Mouse (Mus musculus) hindbrain, embryonic 12.5 days (tissue): Measurements from ENCODE around the gene Chst8. TPM values are rescaled to one million over a fixed set of nuclear protein-coding genes. Genes with fewer than 3 reads are reported as not detected.

Experiments used
- ATAC-seq: fragments of 200-750 bp; cut with Nextera tagmentation; 2 replicates; pipeline ENCODE4 v1.8.0; 2017; ENCODE audit warnings: moderate TSS enrichment; ENCODE audit not compliant: low FRiP score
- H3K27ac ChIP-seq: fragments of 300-500 bp; sonication (generic); 2 replicates; pipeline ENCODE4 v1.5.1; 2016; ENCODE audit warnings: mild to moderate bottlenecking
- H3K27me3 ChIP-seq: fragments of 300-500 bp; sonication (generic); 2 replicates; pipeline ENCODE4 v1.6.1; 2016; ENCODE audit warnings: mild to moderate bottlenecking
- H3K36me3 ChIP-seq: fragments of 300-500 bp; sonication (generic); 2 replicates; pipeline ENCODE4 v1.6.1; 2016; ENCODE audit warnings: mild to moderate bottlenecking
- H3K4me1 ChIP-seq: fragments of 300-500 bp; sonication (generic); 2 replicates; pipeline ENCODE4 v1.6.1; 2016
- H3K4me2 ChIP-seq: fragments of 300-500 bp; sonication (generic); replicated peaks from 2 replicates; pipeline ENCODE4 v1.6.1; 2016; ENCODE audit warnings: mild to moderate bottlenecking
- H3K4me3 ChIP-seq: fragments of 300-500 bp; sonication (generic); 2 replicates; pipeline ENCODE4 v1.5.1; 2016; ENCODE audit warnings: mild to moderate bottlenecking
- H3K9ac ChIP-seq: fragments of 300-500 bp; sonication (generic); 2 replicates; pipeline ENCODE4 v1.6.1; 2016; ENCODE audit warnings: mild to moderate bottlenecking, moderate library complexity
- H3K9me3 ChIP-seq: fragments of 300-500 bp; sonication (generic); replicated peaks from 2 replicates; pipeline ENCODE4 v1.6.1; 2016; ENCODE audit warnings: mild to moderate bottlenecking
- WGBS: fragments of 180-500 bp; shearing (Covaris S2); methylation state at CpG from one replicate; pipeline ENCODE4 v1.1.7; 2016; 5-methylcytosine and 5-hydroxymethylcytosine counted together
- polyA plus RNA-seq: library from polyadenylated mRNA; unstranded; fragments of >200 nt; fragmentation: Nextera tagmentation; extraction: Ambion mirVana; gene quantifications from 2 replicates; pipeline ENCODE4 v1.2.1, GENCODE M21; 2016

The Chst8 gene
- polyA plus RNA-seq, 1 experiment from 2014 or later = 22.4 TPM

DNA sequence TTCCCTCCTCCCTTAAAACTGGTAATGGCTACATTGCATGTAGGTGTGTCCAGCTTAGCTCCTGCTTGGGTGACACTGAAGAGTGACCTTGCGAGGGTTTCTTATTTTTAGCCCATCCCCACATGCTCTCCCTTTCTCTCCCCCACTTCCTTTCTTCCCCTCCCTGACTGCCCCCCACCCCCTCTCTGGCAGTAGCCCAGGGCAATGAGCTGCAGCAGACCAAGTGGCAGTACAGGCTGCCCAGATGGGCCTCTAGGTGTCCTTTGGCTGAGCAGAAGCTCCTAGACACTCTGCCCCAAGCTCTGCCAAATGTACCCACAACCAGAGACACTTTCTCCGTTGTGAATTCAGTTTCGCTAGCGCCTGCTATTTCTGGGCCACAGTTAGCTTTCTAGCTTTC lies 139.6 kb downstream of the Chst8 start:
- Histone ChIP-seq H3K36me3 (no peaks in the 10 kb centered on the region), H3K27me3 (peaks cover 39% of the 10 kb centered on the region), H3K9me3 (no peaks in the 10 kb centered on the region), H3K4me3 (no peak overlapping the region), H3K4me1 (peaks cover 13% of the 10 kb centered on the region), H3K4me2 (no peak overlapping the region), H3K9ac (no peak overlapping the region), H3K27ac (no peak overlapping the region)
- ATAC-seq = no peak
- WGBS = 79% methylated on average over 4 of the region's 4 CpGs

DNA sequence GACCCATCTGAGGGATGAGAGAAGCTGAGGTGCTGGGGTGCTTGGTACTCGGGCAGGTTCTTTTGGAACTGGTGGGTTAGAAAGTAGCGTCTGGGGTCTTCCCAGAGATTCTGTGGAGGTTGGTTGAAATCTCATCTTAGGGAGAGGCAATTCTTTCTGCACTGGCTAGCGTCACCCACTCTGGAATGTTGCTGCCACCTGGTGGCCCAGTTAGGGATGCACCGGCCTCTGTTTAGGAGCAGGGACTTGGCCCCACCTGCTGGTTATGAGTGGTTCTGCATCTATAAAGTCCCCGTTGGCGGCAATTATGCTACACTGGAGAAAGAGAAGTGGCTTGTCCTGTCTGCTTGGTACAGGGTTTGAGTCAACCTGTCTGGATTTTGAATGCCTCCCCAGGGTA lies 140.6 kb downstream of the Chst8 start:
- no peak overlapping the region for H3K4me2 ChIP-seq
- 2% methylated on average over 6 of the region's 6 CpGs for WGBS

DNA sequence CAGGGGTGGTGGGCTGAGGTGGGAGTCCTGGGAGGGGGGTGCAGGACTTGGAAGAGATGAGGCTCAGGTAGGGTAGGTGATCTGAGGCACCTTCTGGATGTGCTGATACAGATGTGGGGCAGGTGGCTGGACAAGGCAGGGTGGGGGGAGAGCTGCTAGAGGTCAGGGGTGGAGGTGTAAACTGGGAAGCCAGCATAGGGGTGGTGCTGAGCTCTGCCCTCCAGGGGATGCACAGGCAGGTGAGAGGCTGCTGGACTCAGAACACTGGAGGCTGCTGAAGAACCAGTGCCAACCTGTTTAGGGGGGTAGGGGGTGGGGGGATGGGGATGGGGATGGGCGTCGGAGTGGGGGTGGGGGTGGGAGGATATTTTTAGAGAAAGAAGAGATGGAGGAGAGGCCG lies 141.7 kb downstream of the Chst8 start:
- WGBS = 84% methylated on average over 3 of the region's 3 CpGs
- ATAC-seq = no peak

More for the DNA sequence above, 140.6 kb downstream of the Chst8 start:
- H3K27me3 ChIP-seq = peaks cover 39% of the 10 kb centered on the region
- ATAC-seq = peak; percentile 63
- no peaks in the 10 kb centered on the region for H3K9me3 ChIP-seq
- no peak overlapping the region for H3K4me3 ChIP-seq
- H3K27ac ChIP-seq = no peak overlapping the region
- H3K36me3 ChIP-seq = no peaks in the 10 kb centered on the region
- no peak overlapping the region for H3K9ac ChIP-seq
- H3K4me1 ChIP-seq = peaks cover 13% of the 10 kb centered on the region

DNA sequence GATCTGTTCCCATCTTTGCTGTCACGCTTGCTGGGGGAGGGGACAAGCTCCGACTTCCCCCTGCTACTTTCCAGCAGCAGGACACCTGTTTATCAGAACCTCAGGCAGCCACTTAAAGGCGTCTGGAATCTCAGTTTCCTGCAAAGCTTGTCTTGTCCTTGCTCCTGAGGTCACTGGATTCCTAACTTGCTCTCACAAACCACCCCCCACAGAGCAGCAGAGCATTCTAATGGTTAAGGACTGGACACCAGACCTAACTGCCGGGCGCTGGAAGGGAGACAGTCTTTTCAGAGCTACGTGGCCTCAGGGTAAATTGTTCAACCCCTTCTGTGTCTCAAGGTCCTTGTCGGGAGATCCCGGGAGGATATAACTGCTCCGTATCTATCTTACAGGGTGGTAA lies 143.2 kb downstream of the Chst8 start:
- no peak for ATAC-seq
- peaks cover 22% of the 10 kb centered on the region for H3K27me3 ChIP-seq
- H3K4me3 ChIP-seq = no peak overlapping the region
- H3K36me3 ChIP-seq = no peaks in the 10 kb centered on the region
- H3K4me2 ChIP-seq = no peak overlapping the region
- no peaks in the 10 kb centered on the region for H3K9me3 ChIP-seq
- 0 out of 2 replicates have a peak, but pooled peaks cover 4% of the 10 kb centered on the region for H3K4me1 ChIP-seq
- no peak overlapping the region for H3K9ac ChIP-seq
- 16% methylated on average over 9 of the region's 9 CpGs for WGBS
- no peak overlapping the region for H3K27ac ChIP-seq

More for the DNA sequence above, 141.7 kb downstream of the Chst8 start:
- Histone ChIP-seq H3K27me3 (peaks cover 36% of the 10 kb centered on the region), H3K36me3 (no peaks in the 10 kb centered on the region), H3K4me3 (no peak overlapping the region), H3K9me3 (no peaks in the 10 kb centered on the region), H3K4me2 (no peak overlapping the region), H3K27ac (no peak overlapping the region), H3K9ac (no peak overlapping the region), H3K4me1 (peaks cover 10% of the 10 kb centered on the region; the same call in 1 of the 2 replicates)

DNA sequence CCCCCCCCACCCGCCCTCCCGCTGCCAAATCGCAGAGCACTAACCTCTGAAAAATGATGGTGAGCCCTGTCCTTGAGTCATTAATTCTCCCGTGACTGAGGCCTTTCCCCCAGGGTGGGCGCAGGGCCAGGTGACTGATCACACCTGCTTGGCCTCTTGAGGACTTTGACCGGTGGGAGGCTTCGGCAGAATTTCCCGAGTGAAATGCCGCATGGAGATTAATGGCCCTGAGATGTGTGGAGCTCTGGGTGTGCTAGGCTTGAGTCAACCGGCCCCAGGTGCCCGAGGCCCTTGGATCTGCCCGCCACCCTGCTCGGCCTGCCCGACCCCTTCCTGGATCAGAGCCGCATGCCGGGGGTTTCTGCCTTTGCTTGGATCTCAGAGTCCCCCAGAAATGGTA lies 144.6 kb downstream of the Chst8 start:
- no peak overlapping the region for H3K27ac ChIP-seq
- H3K9me3 ChIP-seq = no peaks in the 10 kb centered on the region
- H3K9ac ChIP-seq = no peak overlapping the region
- no peak for ATAC-seq
- peaks cover 7% of the 10 kb centered on the region for H3K27me3 ChIP-seq
- H3K36me3 ChIP-seq = no peaks in the 10 kb centered on the region
- peaks cover 8% of the 10 kb centered on the region; the same call in 1 of the 2 replicates for H3K4me1 ChIP-seq
- H3K4me2 ChIP-seq = no peak overlapping the region
- H3K4me3 ChIP-seq = no peak overlapping the region
- 83% methylated on average over 16 of the region's 16 CpGs for WGBS

DNA sequence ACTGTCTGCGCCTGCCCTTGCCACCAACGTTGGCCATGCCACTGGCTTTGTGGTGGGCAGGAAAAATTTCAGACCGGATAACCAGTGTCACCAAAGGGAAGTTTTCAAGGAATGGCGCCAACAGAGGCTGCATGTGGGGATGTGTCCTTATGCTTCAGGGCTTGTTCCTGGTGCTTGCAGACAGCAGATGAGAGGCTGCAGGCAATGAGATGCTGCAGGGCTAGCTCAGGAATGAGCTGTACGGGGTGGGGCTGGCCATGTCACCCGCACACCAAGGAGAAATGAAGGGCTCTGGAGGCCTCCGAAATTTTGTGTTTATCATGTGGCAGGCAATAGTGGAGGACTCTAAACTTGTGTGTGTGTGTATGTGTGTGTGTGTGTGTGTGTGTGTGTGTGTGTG lies 149.4 kb downstream of the Chst8 start:
- Histone ChIP-seq H3K9me3 (no peaks in the 10 kb centered on the region), H3K4me3 (no peak overlapping the region), H3K4me2 (no peak overlapping the region), H3K36me3 (no peaks in the 10 kb centered on the region), H3K27me3 (no peaks in the 10 kb centered on the region), H3K9ac (no peak overlapping the region), H3K4me1 (peaks cover 10% of the 10 kb centered on the region), H3K27ac (no peak overlapping the region)
- no peak for ATAC-seq
- WGBS = 40% methylated on average over 7 of the region's 7 CpGs

DNA sequence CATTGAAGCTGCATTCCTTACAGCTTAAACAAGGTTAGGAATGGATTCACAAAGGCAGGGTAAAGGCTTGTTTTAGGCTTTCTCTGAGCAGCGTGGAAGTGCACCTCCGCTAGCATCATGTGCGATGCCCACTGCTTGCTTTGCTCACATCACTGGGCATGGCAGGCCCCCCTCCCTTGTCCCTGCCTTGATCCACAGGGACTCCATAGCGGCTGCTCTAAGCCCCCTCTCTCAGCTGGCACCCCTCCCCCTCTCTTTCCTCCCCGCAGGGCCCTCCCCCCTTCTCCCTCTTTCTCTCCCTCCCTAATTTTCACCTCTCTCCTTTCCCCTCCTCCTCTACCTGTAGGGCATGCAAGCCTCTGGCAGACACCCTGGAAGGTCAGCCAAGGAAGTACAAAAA lies 150.3 kb downstream of the Chst8 start:
- no peak overlapping the region for H3K9ac ChIP-seq
- no peak overlapping the region for H3K4me3 ChIP-seq
- no peaks in the 10 kb centered on the region for H3K9me3 ChIP-seq
- peaks cover 10% of the 10 kb centered on the region for H3K4me1 ChIP-seq
- peak overlapping the region; percentile 5; the same call in 1 of the 2 replicates for H3K27ac ChIP-seq
- H3K4me2 ChIP-seq = no peak overlapping the region
- no peaks in the 10 kb centered on the region for H3K36me3 ChIP-seq
- H3K27me3 ChIP-seq = no peaks in the 10 kb centered on the region
- 13% methylated on average over 5 of the region's 5 CpGs for WGBS
- ATAC-seq = no peak

DNA sequence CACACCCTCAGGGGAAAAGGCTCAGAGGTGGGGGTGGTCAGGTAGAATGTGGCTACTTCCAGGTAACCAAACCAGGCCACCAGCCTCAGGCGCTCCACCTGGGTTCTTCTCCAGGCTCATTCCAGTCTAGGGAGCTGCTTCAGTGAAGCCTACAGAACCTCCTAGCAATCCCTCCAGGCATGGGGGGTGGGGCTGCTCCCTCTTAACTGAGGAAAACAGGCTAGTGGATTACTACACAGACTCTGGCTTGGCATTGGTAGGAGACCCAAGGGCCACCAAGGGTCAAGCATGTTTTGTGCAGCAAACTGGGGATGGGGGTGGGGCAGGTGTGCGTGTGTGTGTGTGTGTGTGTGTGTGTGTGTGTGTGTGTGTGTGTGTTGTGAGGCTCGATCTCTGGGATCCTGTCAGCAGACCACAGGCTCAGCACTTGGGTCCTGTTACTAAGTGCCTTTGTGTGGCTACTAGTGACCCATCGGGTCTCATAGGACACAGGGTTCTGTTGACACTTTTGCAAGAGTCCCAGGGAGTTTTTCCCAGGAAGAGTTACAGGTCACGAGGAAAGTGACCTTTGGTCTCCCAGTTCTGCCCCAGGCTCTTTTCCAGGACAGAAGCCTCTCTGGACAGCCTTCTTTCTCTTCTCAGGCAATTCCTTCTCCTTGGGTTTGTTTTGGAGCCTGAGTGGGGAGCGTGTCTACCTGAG lies 153.0 kb downstream of the Chst8 start:
- H3K9me3 ChIP-seq = no peaks in the 10 kb centered on the region
- H3K4me1 ChIP-seq = peaks cover 13% of the 10 kb centered on the region
- no peak overlapping the region for H3K4me2 ChIP-seq
- no peaks in the 10 kb centered on the region for H3K27me3 ChIP-seq
- no peak for ATAC-seq
- H3K9ac ChIP-seq = no peak overlapping the region
- WGBS = 72% methylated on average over 6 of the region's 6 CpGs
- H3K36me3 ChIP-seq = no peaks in the 10 kb centered on the region
- H3K4me3 ChIP-seq = no peak overlapping the region
- H3K27ac ChIP-seq = no peak overlapping the region

DNA sequence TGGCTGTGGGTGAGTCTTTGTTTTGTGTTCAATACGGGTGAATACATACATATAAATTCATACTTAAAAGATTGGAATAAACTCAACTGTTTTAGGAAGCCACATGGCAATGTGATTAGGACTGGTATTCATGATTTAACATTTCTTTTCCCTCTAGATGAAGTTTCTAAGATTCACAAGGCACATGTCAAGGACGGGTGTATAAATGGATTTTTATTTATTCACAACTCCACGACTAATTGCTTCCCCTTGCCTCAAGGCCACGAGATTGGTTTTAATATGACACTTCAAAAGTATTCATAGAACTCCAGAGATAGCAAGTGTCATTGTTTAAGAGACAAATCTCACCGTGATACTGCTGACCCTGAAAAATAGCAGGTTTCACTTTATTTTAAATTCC lies 155.9 kb downstream of the Chst8 start, which contains the start of gene Kctd15:
Gene Kctd15 (minus strand): TSS at position 101 of the 400 bp plus-strand sequence.
- no peak for ATAC-seq
- peak within 1 kb of the TSS; percentile 82 for H3K4me2 ChIP-seq
- 69% methylated on average over 5 of the region's 5 CpGs for WGBS
- no peaks in the 10 kb centered on the region for H3K36me3 ChIP-seq
- no peaks in the 10 kb centered on the region for H3K9me3 ChIP-seq
- H3K4me3 ChIP-seq = peak within 1 kb of the TSS; percentile 91
- H3K27ac ChIP-seq = peak within 1 kb of the TSS; percentile 100
- peak within 1 kb of the TSS; percentile 97 for H3K9ac ChIP-seq
- H3K4me1 ChIP-seq = peaks cover 16% of the 10 kb centered on the region
- no peaks in the 10 kb centered on the region for H3K27me3 ChIP-seq

DNA sequence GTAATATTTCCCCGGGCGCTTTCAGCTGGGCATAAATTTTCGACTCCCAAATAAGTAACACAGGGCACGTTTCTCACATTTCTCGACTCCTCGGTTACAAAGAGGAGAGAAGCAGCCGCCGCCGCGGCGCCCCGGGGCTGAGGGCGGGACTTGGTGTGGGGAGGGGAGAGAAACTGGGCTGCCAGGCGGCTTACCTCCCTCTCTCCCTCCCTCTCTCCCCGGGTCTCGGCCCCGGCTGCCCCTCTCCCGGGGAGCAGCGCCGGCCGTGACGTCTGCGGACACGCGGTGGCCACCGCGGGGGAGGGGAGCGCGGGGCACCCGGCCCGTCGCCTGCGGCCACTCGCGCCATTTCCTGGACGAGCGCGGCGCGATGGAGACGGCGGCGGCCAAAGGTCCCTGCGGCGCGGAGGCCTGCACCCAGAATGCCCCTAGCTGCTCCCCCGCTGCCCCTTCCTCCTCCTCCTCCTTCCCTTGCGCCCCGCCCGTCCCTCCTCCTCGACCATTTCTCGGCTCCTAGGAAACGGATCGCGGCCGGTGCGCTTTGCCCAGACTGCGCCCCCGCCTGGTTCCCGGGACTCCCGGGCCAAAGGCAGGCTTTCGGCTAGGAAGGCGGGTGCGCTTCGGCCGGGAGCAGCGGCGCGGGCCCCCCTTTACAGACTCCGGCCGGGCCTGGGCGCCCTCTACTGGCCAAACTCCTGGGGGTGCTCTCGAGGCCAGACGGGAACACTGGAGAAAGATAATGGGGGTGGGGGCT lies 157.2 kb downstream of the Chst8 start:
- Histone ChIP-seq H3K9me3 (no peaks in the 10 kb centered on the region), H3K4me3 (peak overlapping the region; percentile 91), H3K4me2 (peak overlapping the region; percentile 82), H3K36me3 (peaks cover 4% of the 10 kb centered on the region; the same call in 1 of the 2 replicates), H3K27me3 (no peaks in the 10 kb centered on the region), H3K27ac (peak overlapping the region; percentile 100), H3K9ac (peak overlapping the region; percentile 97), H3K4me1 (peaks cover 28% of the 10 kb centered on the region)
- under 1% methylated on average over 55 of the region's 74 CpGs for WGBS
- peak; percentile 78 for ATAC-seq

DNA sequence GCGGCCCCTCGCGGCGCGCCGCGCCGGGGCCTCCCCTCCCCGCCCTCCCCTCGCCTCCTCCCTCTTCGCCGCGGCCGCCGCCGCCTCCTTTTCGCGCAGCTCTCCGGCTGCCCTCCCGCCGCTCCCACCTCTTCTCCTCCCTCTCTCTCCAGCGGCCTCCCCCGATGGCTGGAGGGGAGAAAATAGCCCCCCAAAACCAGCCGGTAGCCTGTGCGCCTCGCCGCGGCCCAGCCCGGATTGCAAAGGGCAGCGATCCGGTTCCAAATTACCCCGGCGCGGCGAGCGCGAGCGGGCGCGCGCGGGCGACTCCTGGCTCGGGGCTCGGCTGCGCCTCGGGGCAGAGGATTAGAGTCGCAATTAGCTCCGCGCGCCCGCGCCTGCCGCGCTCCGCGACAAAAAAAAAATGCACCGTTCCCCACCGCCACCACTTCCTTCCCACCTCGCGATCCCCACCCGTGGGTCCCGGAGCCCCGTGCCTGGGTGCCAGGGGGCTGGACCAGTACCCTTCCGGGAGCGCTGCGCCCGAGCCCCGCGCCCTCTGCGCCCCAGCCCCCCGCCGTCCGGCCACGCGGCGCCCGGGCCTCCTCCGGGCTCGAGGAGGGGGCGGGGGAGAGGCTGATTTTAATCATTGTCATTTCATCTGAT lies 157.9 kb downstream of the Chst8 start:
- peaks cover 34% of the 10 kb centered on the region for H3K4me1 ChIP-seq
- H3K36me3 ChIP-seq = peaks cover 8% of the 10 kb centered on the region
- H3K27me3 ChIP-seq = no peaks in the 10 kb centered on the region
- peak overlapping the region; percentile 91 for H3K4me3 ChIP-seq
- peak; percentile 43 for ATAC-seq
- WGBS = under 1% methylated on average over 56 of the region's 81 CpGs
- H3K4me2 ChIP-seq = peak overlapping the region; percentile 82
- H3K9me3 ChIP-seq = no peaks in the 10 kb centered on the region
- H3K27ac ChIP-seq = peak overlapping the region; percentile 100
- H3K9ac ChIP-seq = peak overlapping the region; percentile 97

DNA sequence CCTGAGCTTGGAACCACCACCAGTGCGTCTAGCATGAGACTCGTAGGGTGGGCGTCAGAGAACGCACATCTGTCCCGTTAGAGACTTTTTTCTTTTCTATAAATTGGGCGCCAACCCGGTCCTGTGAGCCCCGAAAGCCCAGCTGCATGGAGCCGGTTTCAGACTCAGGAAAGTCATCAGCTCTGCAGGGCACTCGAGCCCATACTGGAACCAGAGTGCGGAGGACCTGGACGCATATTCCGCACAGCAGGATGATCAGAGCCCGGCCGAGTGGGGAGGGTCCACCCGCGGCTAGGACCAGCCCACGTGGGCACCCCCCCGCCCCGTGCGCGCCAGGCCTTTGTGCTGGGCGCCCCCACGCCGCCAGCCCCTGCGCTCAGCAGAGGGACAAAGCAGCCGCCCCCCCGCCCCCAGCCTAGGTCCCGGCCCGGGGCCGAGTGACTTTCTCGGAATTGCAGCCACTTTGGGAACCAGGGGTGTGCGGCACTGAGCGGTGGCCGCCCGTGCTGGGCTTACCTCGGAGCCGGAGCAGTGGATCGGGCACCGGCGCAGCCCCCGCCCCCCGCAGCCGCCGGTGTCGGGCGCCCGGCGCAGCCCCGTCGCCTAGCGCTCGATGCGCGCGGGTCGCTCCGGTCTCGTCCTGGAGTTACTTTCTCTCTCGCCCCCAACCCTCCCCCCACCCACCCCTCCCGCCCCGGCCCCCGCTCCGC lies 158.6 kb downstream of the Chst8 start:
- Histone ChIP-seq H3K4me1 (peaks cover 36% of the 10 kb centered on the region), H3K4me2 (peak overlapping the region; percentile 82), H3K9me3 (no peaks in the 10 kb centered on the region), H3K27ac (peak overlapping the region; percentile 100), H3K4me3 (peak overlapping the region; percentile 91), H3K9ac (peak overlapping the region; percentile 97), H3K36me3 (peaks cover 14% of the 10 kb centered on the region), H3K27me3 (no peaks in the 10 kb centered on the region)
- peak; percentile 50 for ATAC-seq
- WGBS = 2% methylated on average over 40 of the region's 64 CpGs
